Mouse (Mus musculus): ENCODE results near the gene Olfr463.

- TF ChIP-seq CTCF (IDR thresholded peaks at IDR 0.05; ENCODE audit: low read depth, low read length), result no peak
- TF ChIP-seq TAL1 (conservative IDR thresholded peaks at IDR 0.05; ENCODE audit: low read depth, low read length), result no peak
Observed at GRCm38 (mm10) chr11:87904331-87904730, 7.1 kb upstream of the Olfr463 start.

Measured in G1E (cell line).